Mouse (Mus musculus): ENCODE measurements around the gene Gm44805.
"Not testable (repeated sequence)": the region's sequence is repeated elsewhere in the genome, so short reads cannot be mapped to it uniquely, and the experiment has no call there.

Gm44805 gene

DNA sequence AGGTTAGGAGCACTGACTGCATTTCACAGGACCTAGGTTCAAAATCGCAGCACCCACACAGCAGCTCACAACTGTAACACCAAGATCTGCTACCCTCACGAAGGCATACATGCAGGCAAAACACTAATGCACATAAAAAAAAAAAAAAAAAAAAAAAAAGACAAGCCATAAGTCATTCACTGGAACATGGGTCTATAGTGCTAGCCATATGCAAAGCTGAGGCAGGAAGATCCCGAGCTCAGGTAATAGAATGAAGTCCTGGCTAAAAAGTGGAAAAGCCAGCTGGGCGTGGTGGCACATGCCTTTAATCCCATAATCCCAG, 18.6 kb upstream of the Gm44805 start:
- DNase-seq (ENCODE audit: low spot score in 2 of 2), result no peak

DNA sequence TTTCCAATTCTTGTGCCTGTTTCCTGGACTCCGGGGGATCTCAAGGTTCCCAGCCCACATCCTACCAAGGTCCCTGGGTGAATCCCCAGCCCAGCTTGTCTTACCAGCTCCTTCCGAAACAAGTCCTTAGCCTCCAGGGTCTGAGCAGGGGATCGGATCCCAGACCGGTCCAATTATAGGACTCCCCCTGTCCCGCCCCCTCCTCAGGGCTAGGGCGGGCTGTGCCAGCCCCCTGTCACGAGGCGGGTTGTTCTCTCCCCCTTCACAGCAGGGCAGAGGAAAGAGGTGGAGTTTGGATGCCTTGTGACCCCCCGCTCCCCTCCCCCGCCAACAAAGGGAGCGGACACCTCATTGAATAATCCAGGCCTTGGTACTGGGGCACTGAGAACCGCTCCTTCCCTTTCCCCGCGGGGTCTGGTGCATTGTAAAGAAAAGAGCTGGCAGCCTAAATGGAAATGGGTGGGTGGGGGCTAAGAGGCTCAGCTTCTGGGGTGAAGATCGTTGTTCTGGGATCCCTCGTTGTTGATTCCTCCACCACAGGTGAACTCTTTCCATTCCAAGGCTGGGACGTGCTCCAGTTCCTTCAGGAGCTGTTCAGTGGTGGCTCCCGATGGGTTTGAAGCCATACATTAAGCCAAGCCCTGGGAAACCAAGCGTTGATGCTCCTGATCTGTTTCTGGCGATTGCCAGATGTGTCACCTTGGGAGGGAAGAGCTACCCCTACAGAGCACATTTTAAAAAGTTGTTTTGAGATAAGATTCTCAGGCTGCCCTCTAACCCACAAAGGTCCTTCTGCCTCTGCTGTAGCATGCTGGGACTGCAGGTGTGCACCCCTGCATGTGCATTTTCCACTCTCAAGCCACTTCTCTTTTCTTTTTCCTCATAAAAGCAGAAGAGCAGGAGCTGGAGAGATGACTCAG, 17.9 kb upstream of the Gm44805 start, which contains the start of gene Apoe:
Gene Apoe, minus strand, starts transcription at position 282 of the 920 bp plus-strand sequence.
- no peak for DNase-seq (ENCODE audit: low spot score in 2 of 2)

DNA sequence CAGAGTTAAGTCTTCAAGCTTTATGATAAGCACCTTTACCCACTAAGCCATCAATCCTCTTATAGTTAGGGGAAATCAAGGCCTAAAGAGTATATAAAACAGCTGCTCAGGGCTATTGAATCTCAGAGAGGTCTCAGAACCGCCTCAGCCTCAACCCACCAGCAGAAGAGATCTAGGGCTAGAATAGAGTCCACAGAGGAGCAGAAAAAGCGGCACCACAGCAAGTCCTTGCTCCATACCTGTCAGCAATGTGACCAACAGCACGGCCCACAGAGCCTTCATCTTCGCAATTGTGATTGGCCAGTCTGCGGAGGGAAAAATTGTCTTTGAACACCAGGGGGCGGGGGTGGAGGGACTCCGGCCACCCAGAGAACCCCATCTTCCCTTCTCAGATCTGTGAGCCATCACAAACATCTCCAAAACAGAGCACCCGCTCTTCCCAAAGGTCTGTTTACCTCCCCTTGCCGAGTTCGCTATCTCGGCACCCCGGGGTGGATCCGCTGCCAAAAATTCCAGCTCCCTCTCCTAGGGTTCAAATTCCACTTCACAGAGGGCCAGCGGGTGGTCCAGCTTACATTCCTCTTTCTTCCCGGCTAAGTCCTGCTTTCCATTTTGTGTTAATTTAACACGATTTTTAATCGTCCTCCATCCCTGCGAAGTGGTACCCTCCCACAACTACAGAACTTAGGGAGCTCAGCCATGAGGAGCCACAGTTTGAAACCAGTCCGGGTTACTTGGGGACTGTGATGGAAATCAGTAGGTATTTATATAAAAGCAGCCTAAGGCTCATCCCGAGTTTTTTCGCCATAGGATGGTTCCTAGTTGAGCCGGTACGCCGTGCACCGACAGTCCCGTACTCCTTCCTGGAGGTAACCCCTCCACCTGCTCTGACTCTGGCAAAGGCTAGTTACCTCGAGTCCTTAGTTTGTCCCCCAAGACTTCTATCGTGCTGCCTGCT, 17.0 kb upstream of the Gm44805 start:
- DNase-seq (ENCODE audit: low spot score in 2 of 2), result no peak

DNA sequence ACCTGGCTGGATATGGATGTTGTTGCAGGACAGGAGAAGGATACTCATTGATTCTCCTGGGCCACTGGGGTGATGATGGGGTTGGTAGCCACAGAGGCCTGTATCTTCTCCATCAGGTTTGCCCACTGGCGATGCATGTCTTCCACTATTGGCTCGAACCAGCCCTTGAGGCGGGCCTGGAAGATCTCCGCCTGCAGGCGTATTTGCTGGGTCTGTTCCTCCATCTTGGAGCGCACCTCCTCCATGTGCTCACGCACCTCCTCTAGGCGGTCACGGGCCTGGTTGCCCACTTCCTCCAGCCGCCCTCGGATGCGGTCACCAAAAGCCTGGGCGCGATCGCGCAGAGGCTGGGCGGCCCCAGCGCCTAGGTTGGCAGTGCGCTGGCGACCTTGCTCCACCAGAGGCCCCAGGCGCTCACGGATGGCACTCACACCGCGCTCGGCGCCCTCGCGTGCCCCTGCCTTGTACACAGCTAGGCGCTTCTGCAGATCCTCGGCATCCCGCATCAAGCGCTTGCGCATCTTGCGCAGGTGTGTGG, 15.2 kb upstream of the Gm44805 start:
- DNase-seq (ENCODE audit: low spot score in 2 of 2), result no peak

DNA sequence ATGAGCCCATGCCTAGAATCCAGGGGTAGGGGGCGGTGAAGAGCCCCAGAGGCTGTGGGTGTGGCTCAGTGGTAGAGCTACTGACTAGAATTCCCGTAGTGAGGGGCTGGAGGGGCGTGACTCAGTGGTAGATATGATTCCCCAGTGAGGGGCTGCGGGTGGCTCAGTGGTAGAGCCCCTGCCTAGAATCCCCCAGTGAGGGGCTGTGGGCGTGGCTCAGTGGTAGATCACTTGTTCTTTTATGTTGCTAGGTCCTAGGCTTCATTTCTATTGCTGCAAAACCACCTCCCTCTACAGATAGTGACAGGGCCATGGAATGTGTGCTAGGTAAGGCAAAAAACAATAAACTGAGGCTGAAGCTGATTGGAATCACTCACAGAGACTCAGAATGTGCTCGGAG, 14.7 kb upstream of the Gm44805 start:
- DNase-seq (ENCODE audit: low spot score in 2 of 2), result no peak

DNA sequence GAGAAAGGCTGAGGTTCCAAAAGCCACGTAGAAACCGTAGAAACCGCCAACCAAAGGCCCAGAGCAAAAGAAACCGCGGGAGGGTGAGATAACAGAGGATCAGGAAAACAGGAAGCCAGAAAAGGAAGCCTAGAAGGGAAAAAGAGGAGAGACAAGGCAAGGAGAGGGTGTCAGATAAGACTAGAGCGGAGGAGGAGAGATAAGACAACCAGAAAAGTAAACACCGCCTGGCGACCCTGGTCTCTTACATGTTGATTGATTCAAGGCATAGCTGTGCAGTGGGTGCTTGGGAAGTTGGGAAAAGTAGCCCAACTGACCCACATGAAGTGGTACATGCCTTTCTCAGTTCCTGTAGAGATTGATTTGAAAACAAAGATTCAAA, 14.0 kb upstream of the Gm44805 start:
- no peak for DNase-seq (ENCODE audit: low spot score in 2 of 2)

DNA sequence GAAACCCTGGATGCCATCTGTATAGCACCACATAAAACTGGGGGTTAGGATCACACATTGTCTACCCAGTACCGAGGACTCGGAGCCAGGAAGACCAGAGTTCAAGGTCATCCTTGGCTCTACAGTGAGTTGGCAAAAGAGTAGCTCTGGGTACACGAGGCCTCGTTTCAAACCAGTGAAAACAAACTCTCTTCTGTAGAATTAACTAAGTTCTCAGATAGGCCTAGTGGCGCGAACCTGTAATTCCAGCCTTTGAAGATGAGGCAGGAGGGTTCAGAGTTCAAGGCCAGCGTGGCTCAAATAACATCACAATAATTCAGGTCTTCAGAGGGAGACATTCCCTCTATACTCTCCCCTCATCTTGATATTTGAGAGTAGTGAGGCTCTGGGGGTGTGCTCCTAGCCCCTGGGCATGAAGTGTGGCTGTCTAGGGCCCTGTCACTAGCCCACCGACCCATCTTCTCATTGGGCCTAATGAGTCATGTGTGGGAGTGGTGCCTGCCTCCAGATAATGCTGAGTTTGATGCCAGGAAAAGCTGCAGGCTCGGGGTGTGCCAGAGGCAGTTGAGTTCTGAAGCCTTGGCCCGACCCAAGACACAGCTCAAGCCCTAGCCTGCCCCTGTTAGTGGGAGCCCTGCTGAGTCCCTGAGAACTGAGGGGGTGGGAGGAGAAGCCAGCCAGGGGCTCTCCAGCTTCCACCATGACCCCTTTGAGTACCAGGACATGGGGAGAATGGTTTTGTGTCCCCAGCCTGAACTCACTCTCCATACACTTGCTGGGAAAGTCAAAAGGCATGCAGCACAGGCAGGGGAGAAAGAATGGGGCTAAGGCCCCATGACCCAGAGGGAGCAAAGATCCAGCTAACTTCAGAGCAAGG, 13.4 kb upstream of the Gm44805 start:
- no peak for DNase-seq (ENCODE audit: low spot score in 2 of 2)

DNA sequence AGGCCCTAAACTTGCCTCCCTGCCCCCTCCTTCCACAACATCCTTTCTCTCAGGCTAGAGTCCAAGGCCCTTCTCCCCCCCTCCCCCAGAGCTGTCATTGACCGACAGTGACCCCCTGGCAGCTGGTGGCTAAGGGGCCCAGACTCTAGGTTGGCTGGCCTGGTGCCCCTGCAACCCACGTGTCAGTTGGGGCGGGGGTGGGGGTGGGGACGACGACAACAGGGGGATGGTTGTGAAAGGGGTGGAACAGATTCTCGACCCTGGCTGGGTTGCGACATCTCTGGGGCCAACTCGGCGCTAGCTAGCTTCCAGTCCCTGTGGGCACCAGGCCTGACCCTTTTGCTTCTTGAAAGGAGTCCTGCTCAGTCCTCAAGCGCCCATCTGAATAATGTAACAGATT, 12.2 kb upstream of the Gm44805 start:
- DNase-seq (ENCODE audit: low spot score in 2 of 2), result no peak

DNA sequence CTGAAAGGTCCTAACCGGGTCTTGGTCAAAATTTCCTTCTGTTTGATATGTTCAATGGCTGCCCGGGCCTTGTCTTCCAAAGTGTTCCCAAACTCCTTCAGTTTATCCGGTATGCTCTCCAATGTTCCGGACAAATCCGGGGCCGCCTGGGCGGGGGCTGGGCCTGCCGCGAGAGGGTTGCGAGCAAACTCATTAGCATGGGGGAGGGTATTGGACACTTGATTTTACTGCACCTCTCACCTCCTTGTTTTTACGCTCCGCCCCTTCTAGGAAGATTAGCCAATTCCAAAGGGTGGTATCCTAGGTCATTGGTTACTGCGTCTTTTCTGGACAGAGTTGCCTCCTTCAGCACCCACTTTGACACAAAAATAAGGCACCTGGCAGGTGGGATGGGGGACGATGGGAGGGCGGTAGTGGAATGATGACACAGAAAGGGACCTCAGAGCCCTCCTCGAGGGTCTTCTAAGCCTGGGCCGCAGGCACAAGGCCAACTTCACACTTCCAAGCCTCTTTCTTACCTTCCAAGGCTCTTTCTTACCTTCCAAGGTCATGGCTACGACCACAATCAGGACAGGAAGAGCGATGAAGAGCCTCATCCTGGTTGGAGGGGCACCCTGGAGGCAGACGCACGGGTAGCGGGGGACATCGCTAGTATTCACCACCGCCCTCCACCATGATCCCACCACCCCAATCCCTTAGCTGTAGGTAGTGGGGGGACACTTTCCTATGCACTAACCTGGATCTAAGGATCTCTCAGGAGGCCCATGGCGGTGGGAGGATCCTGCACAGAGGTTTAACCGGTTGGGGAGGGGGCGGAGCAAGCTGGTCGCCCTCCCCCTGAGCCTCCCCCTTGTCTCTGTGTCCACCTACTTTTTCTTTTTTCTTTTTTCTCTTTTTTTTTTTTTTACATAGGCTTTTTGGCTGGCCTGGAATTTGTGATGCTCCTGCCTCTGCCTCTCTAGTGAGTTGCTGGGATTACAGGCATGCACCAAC, 10.9 kb upstream of the Gm44805 start, which contains the start of gene Apoc1:
Gene Apoc1, minus strand, starts transcription at position 788 of the 993 bp plus-strand sequence.
- no peak for DNase-seq (ENCODE audit: low spot score in 2 of 2)

DNA sequence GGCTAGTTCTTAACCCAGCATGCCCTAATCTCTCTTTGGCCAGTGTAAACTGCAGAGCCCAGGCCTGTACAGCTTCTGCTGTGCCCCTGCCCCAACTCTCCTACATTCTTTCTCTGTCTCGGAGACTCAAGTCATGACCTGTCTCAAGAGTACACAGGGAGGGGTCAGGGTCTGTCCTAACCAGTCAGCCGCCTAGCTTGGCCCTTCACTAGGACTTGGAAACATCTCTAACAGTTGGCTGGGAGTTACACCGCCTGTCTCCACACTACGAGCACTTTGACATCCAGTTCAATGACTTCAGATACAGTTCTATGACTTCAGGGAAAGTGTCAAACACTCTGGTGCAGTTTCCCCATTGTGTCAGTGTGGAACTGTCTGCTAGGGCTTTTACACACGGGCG, 10.2 kb upstream of the Gm44805 start:
- DNase-seq (ENCODE audit: low spot score in 2 of 2), result no peak

DNA sequence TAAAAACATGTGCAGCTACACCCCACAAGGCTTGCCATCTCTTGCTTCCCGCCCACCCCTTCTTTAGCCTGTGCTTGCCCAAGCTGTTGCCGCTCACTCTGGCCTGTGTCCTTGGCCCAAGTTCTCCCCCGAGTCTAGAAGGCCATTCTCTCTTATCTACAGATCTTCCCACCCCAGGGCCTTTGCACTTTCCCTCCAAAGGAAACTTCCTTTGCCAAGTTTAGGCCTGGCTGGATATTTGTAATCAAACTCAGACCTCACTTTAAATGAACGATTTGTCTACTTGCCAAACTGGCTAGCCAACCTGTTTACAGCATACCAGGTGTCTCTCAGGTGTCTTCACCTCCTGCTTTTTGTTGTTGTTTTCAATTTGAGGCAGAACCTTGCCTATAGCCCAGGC, 9.6 kb upstream of the Gm44805 start:
- DNase-seq (ENCODE audit: low spot score in 2 of 2), result no peak

DNA sequence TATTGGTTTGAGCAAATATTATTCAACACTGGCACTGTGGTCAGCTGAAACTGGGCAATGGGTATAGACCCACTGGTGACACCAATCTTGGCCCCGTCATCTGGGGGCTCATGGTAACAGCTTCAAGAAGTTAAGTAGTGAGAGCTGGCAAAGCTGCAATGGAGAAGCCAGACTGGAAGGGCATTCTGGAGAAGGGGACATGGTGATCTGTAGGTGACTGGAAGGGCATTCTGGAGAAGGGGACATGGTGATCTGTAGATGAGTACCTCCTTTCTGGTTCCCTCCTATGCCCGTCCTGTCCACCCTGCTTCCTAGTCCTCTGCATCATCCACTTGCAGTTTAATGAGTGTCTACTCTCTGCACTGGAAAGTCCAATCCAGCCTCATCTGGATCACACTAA, 7.4 kb upstream of the Gm44805 start:
- DNase-seq (ENCODE audit: low spot score in 2 of 2), result no peak

DNA sequence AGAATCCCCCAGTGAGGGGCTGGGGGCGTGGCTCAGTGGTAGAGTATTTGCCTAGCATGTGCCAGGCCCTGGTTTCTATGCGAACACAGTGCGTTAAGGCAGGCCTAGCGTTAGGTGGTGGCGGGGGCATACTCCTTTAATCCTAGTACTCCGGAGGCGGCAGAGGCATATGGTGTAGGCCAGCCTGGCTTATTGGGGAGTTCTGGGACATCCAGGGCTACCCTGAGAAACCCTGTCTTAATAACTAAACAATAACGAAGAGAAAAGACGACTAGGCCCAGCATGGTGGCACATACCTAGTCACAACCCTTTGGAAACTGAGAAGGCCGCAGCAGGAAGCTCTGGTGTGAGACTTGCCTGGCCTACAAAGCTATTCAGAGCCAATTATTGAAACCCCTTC, 6.9 kb upstream of the Gm44805 start:
- no peak for DNase-seq (ENCODE audit: low spot score in 2 of 2)

DNA sequence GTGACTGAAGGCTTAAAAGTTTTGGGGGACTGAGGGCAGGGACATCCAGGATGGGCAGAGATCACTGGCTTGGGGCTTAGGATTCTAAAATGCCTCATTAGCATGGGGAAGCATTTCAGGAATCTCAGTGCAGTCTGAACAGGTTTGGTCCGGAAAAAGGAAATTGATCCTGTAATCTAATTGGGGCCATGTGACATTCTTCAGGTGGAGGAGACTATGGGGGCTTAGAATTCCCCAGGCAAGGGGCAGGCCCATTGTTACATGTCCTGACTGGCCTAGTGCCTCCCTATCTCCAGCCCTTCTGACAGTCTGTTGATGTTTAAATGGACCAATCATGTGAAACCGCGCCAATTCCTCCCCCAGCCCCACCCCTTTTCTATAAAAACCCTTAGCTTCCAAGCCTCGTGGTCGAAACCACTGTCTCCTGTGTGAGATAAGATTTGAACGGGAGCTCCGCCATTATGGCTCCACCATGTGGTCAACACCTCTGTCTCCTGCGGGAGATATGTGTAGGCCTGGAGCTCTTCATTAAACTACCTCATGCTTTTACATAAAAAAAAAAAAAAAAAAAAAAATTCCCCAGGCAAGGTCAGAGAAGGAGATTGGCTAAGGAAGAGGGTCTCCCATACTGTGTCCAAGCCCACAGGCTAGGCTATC, 5.8 kb upstream of the Gm44805 start:
- not testable (repeated sequence) for DNase-seq (ENCODE audit: low spot score in 2 of 2)

DNA sequence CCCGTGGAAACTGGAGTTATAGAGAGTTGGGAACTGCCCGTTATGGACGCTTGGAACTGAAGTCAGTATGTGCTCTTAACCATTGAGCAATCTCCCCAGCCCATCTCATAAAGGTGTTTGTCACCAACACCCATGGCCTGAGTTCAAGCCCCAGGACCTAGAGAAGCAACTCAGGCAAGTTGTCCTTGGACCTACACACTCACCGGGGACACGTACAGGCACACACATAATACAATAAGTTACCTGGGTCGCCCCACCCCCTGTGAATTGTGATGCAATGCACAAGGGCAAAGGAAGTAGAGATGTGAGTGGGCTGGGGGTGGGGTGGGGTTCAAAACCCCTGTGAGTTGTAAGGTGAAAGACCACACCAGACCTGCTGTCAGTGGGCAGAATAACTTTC, 5.3 kb upstream of the Gm44805 start:
- DNase-seq (ENCODE audit: low spot score in 2 of 2), result no peak

DNA sequence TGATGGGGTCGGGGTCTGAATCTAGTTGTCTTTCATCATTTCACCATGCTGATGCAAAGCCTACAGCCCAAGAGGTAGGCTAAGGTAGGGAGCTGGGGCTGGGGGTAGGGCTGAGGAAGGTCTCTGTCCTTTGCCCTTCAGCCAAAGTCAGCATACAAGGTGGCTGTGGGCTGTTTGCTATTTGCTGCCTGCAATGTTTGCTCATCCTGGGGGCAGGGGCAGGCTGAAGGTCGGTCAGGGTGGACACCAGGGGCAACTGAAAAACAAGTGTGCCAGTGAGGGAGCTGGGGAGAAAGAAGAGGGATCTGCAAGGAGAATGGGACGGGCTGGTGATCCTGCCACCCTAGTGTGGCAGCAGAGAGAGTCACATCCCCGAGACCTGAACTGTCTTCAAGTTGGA, 4.2 kb upstream of the Gm44805 start:
- no peak for DNase-seq (ENCODE audit: low spot score in 2 of 2)

DNA sequence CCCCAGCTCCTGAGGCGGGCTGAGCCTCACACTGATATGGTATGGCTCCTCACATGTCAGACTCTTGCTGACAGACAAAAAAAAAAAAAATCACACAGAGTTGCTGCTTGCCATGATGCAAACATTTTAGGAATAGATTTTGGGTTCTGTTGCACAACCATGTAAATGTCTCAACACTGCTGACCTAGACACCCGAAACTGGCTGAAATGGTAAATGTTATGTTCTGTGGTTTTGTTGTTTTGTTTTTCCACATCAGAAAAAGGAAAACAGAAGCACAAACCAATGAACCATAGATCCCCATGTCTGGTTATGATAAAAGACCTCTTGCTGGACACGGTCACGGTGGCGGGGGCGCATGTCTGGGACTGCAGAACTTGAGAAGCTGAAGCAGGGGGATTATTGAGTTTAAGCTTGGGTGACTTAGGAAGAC, 2.6 kb upstream of the Gm44805 start:
- no peak for DNase-seq (ENCODE audit: low spot score in 2 of 2)

DNA sequence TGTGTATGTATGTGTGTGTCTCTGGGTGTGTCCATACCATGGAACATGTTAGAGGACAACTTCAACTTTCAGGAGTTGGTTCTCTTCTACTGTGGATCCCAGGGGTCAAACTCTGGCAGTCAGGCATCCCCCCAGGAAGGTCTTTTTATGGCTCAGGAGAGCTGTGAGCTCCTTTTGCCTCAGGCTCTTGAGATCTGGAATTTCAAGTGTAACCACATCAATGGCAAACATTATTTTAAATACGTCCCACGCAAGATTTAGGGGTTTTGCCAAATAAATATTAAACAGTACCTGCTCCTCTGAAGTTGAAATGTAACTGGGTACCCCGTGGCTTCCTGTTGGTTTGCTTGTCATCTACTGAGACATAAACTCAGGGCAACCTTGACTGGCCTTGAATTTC, 1.8 kb upstream of the Gm44805 start:
- DNase-seq (ENCODE audit: low spot score in 2 of 2), result no peak

DNA sequence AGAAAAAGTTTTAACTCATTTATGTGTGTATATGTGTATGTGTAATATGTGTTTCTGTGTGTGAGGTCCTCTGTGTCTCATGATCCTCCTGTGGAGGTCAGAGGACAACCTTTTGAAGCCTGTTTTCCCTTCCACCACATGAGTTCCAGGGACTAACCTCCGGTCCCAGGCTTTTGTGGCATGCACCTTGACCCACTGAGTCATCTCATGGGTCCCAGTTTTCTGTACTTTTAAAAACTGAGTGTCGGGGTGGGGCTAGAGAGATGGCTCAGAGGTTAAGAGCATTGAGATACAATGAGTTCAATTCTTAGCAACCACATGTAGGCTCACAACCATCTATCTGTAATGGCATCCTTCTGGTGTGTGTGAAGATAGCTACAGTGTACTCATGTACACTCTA, 521 bp downstream of the Gm44805 start:
- no peak for DNase-seq (ENCODE audit: low spot score in 2 of 2)

DNA sequence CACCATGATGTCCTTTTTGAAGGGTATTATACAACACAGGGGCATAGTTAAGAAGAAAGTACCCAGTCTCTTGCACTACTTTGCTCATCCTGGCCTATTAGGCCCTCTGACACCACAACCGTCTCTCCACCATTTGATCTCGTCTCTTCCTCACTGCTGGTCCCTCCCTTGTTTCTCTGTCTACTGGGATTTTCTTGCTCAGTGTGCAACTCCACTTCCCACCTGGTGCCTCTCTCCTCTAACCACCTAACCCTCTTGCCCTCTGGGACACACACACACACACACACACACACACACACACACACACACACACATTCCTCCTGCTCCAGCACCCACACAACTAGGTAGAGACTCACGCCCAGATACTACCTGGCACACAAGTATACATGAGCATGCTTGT, 2.3 kb downstream of the Gm44805 start:
- no peak for DNase-seq (ENCODE audit: low spot score in 2 of 2)
